Mouse (Mus musculus) urinary bladder, adult 2 months (tissue): ENCODE results near the gene Vmn1r148. TPM values are rescaled to one million over a fixed set of nuclear protein-coding genes. Genes with fewer than 3 reads are reported as not detected.
"Not testable (repeated sequence)": the region's sequence is repeated elsewhere in the genome, so short reads cannot be mapped to it uniquely, and the experiment has no call there.

Source experiments
- DNase-seq: peaks from one replicate; pipeline ENCODE4 v3.0.0; 2022; ENCODE audit warnings: low spot score
- polyA plus RNA-seq: library from polyadenylated mRNA; depleted of rRNA; stranded (reverse); fragments of >200 nt; gene quantifications from 2 replicates; pipeline ENCODE4 v1.2.3, GENCODE M21; 2012; rRNA removed

Vmn1r148 gene
- not detected in 2 replicates for polyA plus RNA-seq

DNA sequence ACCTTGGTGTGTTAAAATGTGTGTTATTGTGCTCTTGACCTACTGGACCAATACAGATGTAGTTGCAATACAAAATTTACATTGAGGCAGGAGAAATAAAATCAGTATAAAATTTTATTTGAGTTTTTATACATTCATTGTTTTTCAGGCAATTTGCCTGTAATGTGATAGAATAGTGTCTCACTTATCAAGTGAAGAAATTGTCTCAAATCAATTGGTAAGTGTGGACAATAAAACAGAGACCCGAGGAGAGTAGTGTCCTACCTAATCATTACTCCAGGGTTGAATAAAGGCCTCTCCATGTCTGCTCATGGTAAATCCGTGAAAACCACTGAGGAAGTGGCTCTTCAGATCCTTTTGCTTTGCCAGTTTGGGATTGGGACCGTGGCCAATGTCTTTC lies at the start of gene Vmn1r148:
Gene Vmn1r148 (plus strand): TSS at position 301 of the 400 bp plus-strand sequence.
- not testable (repeated sequence) for DNase-seq

- DNase-seq, result not testable (repeated sequence)
Measured at GRCm38 (mm10) chr7:22370939-22371338, 42.4 kb upstream of the Vmn1r148 start, which contains the start of gene Gm8660. Gm8660 (minus strand) TSS chr7:22371039.

DNA sequence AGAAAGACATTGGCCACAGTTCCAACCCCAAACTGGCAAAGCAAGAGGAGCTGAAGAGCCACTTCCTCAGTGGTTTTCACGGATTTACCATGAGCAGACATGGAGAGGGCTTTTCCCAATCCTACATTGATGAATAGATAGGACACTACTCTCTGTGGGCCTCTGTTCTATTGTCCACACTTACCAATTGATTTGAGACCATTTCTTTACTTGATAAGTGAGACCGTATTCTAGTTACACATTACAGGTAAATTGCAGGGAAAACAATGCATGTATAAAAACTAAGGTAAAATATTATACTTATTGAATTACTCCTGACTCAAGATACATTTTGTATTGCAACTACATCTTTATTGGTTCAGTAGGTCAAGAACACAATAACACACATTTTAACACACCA lies 24.7 kb downstream of the Vmn1r148 start, which contains the start of gene Vmn1r149:
Gene Vmn1r149 (minus strand): TSS at position 101 of the 400 bp plus-strand sequence.
- DNase-seq, result not testable (repeated sequence)

GRCm38 (mm10) chr7:22463975-22464374 lies 50.6 kb downstream of the Vmn1r148 start, which contains the start of gene Gm10665:
Gm10665 (minus strand) TSS chr7:22464075.
- not testable (repeated sequence) for DNase-seq

Other genes with a start within 250 kb of the Vmn1r148 start
- not detected in 2 replicates for gene Vmn1r142, start 249.5 kb upstream of the Vmn1r148 start, polyA plus RNA-seq
- not detected in 2 replicates for gene Vmn1r143, start 224.2 kb upstream of the Vmn1r148 start, polyA plus RNA-seq
- not detected in 2 replicates for gene Gm8653, start 212.3 kb upstream of the Vmn1r148 start, polyA plus RNA-seq
- gene Gm8453, start 184.1 kb upstream of the Vmn1r148 start, polyA plus RNA-seq, result not detected in 2 replicates
- not detected in 2 replicates for gene Gm4187, start 83.9 kb upstream of the Vmn1r148 start, polyA plus RNA-seq
- not detected in 2 replicates for gene Gm8660, start 42.5 kb upstream of the Vmn1r148 start, polyA plus RNA-seq
- gene Vmn1r149, start 24.6 kb downstream of the Vmn1r148 start, polyA plus RNA-seq, result not detected in 2 replicates
- gene Gm10665, start 50.5 kb downstream of the Vmn1r148 start, polyA plus RNA-seq, result not detected in 2 replicates
- gene Vmn1r151, start 86.1 kb downstream of the Vmn1r148 start, polyA plus RNA-seq, result not detected in 2 replicates
- gene Vmn1r152, start 109.4 kb downstream of the Vmn1r148 start, polyA plus RNA-seq, result not detected in 2 replicates
- not detected in 2 replicates for gene Gm8677, start 121.3 kb downstream of the Vmn1r148 start, polyA plus RNA-seq
- not detected in 2 replicates for gene Gm4201, start 151.8 kb downstream of the Vmn1r148 start, polyA plus RNA-seq
- gene Gm4565, start 174.5 kb downstream of the Vmn1r148 start, polyA plus RNA-seq, result not detected in 2 replicates
- not detected in 2 replicates for gene Vmn1r155, start 244.4 kb downstream of the Vmn1r148 start, polyA plus RNA-seq